Mouse (Mus musculus): ENCODE results near the gene Fbxl8.

Fbxl8 gene

DNA sequence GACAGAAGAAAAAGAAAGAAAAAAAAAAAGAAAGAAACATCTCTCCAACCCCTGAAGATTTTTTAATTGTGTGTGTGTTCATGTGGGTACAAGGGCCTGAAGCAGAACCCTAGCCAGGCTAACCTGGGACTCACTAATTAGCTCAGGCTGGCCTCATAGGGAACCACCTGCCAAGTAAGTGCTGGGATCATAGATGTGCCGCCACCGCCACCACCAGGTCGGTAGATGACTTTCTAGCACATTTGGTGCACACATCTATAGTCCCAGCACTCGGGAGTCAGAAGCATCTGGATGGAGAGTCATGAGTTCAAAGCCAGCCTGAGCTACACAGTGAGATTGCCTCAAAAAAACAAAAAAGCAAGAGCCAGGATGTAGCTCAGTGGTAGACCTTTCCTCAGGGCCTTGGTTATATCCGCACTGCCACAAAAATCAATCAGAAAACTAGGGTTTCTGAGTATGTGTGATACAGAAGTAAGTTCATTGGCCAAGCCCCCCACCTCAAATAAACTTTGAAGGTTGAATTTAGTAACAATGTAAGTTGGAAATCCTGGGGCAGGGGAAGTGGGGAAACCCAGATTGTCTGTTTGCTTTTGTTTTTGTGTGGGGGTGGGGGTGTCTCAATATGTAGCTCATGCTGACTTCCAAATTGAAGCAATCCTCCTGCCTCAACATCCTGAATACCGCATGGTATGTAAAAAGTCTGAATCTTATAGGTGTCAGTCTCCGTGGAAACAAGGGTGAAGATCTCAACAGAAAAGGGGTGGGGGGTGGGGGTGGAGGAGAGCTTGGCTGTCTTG is 6.9 kb upstream of the Fbxl8 start:
- no peak for DNase-seq (ENCODE audit: low spot score)

- DNase-seq (ENCODE audit: low spot score) = no peak
Observed at GRCm38 (mm10) chr8:105258911-105259720, 5.3 kb upstream of the Fbxl8 start.

GRCm38 (mm10) chr8:105259721-105260320 is 4.6 kb upstream of the Fbxl8 start:
- DNase-seq (ENCODE audit: low spot score) = peak; percentile 65

DNA sequence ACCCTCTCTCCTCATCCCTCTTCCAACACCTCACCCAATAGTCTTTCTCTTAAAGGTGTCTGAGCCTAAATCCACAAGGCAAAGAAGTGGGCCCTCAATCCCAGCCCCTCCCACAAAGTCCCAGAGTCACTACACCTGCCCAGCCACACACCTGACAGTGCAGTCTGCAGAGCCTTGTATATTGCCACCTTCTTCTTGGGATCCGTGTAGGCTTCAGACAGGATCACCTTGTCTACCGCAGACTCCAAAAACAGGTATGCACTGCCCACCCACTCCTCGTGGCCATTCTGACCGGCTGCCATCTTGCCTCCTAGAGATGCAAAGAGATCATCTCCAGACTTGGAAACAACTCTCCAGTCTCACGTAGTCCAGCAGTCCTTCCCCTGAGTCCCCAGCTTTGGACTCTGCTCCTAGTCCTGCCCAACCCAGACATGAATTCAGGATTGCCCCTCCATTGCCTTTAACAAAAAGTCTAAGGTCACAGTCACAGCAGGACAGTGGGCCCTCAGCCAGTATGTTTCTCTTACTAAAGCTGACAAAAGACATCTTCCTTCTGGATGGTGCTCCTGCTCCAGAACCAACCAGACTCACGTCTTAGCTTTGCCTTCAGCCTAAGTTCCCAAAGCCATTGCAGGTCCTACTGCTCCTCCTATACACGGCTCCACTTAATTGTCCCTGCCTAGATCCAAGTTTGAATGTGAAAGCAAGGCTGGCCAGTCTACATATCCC is 3.9 kb upstream of the Fbxl8 start:
- no peak for DNase-seq (ENCODE audit: low spot score)

DNA sequence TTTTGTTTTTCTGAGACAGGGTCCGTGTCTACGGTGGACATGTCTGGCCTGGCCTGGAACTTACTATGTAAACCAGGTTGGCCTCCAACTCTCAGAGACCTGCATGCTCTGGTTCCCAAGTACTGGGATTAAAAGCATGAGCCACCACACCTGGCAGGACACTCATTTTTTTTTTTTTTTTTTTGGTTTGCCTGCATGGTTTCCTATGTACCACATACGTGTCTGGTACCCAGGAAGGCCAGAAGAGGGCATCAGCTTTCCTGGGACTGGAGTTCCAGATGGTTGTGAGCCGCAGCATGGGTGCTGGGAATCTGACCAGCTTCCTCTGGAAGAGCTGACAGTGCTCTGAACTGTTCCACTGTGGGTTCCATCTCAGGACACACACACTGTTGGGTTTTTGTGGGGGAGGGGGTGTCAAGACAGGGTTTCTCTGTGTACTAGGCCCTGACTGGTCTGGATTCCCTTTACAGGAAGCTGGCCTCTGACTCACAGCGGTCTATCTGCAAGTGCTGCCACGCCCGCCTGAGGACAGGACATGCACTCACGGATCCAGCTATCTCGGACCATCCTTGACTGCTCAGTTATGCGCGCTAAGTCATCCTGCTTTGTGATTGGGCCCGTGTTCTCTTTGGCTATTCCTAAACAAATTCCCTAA is 3.0 kb upstream of the Fbxl8 start:
- no peak for DNase-seq (ENCODE audit: low spot score)

DNA sequence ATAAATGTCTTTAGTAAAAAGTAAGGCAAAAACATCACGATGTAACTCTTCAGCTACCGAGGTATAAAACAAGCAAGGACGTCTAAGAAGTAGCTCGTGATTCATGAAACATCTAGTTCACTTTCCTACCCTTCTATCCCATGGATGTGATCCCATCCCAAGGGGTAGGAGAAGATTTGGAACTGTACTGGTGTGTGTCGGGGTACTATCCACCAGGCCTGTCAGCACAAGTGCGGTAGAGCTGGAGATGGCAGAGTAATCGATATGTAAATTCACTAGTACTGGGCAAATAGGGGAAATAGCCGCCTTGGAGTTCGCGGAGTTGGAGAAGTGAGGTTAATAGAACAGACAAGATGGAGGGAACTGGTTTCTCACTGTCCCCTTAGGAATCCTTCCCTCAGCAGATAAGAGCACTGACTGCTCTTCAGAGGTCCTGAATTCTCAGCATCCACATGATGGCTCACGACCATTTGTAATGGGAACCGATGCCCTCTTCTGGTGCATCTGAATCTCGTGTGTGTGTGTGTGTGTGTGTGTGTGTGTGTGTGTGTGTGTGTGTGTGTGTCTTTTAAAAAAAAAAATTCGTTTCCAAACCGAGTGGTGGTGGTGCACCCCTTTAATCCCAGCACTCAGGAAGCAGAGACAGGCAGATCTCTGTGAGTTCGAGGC is 1.1 kb upstream of the Fbxl8 start:
- DNase-seq (ENCODE audit: low spot score) = no peak

DNA sequence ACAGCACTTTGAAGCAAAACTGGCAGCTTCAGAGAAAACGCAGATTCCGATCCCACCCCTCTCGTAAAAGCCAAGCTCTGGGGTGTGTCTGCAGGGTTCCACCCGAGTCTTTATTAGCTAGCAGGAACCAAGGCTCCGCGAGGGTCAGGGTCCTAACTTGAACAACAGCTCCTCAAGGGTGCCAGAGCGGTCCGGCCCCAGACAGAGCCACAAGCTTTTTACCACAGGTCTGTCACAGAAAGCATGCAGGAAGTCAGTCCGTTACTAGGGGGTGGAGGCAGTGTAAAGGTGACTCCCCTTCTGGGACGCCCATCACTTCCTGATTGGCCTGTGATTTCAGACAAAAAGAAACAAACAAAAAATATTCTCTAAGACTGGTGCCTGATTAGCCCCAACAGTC is 680 bp downstream of the Fbxl8 start:
- no peak for DNase-seq (ENCODE audit: low spot score)

DNA sequence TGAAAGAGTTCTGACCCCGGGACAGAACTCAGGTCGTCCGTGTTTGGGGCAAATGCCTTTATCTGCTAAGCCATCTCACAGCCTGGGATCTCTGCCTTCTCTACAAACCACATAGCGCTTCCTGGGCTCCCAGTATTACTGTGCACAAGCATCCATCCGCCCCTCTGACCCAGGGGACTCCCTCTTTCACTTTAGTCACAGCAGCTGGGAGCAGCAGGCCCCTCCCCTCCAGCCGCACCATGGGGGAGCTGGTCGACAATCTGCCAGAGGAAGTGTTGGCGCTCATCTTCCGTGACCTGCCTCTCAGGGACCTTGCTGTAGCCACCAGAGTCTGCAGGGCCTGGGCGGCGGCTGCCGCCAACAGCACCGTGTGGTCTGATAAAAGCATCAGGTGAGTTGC is 2.3 kb downstream of the Fbxl8 start:
- DNase-seq (ENCODE audit: low spot score) = no peak

- DNase-seq (ENCODE audit: low spot score) = no peak
Observed at GRCm38 (mm10) chr8:105268342-105269074, 4.1 kb downstream of the Fbxl8 start.

- no peak for DNase-seq (ENCODE audit: low spot score)
Observed at GRCm38 (mm10) chr8:105269075-105269458, 4.6 kb downstream of the Fbxl8 start.

DNA sequence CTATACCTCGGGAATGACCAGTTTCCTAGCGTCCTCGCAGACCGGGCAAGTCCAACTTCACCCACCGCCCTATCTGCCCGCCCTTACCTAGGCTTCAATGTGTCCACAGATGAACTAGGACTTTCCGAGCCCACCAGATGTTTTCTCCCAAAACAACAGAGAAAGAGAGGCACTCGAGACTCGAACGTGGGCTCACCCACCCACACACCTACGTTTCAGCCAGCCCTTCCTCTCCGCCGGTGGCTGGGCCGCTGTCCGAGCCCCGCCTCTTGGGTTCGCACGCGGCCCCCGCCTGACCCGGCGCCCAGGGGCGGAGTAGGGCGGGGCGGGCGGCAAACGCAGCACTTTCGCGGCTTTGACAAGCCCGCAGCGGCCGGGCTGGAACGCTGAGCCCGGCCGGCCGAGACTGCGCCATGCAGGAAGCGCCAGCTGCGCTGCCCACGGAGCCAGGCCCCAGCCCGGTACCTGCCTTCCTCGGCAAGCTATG is 5.1 kb downstream of the Fbxl8 start, which contains the start of gene Hsf4:
Gene Hsf4, plus strand, starts transcription at position 341 of the 487 bp plus-strand sequence.
- no peak for DNase-seq (ENCODE audit: low spot score)

- no peak for DNase-seq (ENCODE audit: low spot score)
Observed at GRCm38 (mm10) chr8:105270101-105270915, 5.9 kb downstream of the Fbxl8 start.

GRCm38 (mm10) chr8:105270916-105271186 is 6.4 kb downstream of the Fbxl8 start:
- no peak for DNase-seq (ENCODE audit: low spot score)

- DNase-seq (ENCODE audit: low spot score) = no peak
Observed at GRCm38 (mm10) chr8:105275387-105275786, 10.9 kb downstream of the Fbxl8 start.

- no peak for DNase-seq (ENCODE audit: low spot score)
Observed at GRCm38 (mm10) chr8:105275840-105276239, 11.4 kb downstream of the Fbxl8 start, which contains the start of gene Nol3. TSS of gene Nol3 (plus strand) at chr8:105276140.

- no peak for DNase-seq (ENCODE audit: low spot score)
Observed at GRCm38 (mm10) chr8:105276292-105277120, 12.1 kb downstream of the Fbxl8 start.

DNA sequence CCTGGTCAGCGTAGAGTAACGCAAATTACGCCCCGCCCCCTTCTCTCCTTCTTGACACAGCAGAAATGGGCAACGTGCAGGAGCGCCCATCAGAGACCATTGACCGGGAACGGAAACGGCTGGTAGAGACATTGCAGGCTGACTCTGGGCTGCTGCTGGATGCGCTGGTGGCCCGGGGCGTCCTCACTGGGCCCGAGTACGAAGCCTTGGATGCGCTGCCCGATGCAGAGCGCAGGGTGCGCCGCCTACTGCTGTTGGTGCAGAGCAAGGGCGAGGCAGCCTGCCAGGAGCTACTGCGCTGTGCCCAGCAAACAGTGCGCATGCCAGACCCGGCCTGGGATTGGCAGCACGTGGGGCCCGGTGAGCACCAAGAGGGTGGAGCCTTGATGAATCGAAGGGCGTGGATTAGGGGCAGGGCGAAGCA is 14.5 kb downstream of the Fbxl8 start:
- DNase-seq (ENCODE audit: low spot score) = peak; percentile 58

DNA sequence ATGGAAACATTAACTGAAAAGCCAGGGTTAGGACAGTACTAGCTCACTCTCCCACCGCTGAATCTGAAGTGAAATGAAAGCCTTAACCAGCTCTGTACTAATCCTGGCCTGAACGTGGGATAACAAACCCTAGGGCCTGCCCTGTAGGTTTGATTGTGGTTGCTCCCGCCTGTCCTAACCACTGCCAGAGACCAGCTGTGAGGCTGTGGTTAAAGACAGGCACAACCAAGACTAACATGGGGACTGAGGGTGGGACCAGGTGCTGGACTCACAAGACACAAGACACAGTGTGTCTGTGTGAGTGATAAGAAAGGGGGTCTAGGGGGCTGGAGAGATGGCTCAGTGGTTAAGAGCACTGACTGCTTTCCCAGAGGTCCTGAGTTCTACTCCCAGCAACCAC is 16.1 kb downstream of the Fbxl8 start:
- DNase-seq (ENCODE audit: low spot score) = no peak

DNA sequence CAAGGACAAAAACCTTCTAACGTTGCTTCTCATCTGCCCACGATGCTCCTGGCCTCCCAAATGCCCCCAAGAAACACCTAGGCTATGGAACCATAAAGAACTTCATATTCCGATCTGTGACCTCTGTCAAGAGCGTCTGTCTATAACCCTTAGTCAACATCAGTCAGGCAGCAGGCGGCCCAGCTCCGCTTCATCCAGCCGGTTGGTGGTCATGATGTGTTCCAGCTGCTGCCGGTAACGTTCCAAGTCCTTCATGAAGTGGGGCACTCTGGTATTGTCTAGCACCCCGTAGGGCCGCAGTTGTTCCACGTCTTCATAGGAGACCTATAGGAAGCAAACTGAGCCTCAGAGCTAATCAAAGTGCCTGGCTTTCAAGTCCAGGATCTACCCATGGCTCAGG is 17.4 kb downstream of the Fbxl8 start:
- DNase-seq (ENCODE audit: low spot score) = no peak

All from spleen, adult 12 weeks (tissue).